Mouse (Mus musculus): ENCODE measurements at regions not wholly inside any gene's neighbourhood (a gene's known extent, or its start where the extent isn't known, plus 50 kb on each side); places are given as distances from the start of the nearest gene placed in this dataset.
"Not testable (repeated sequence)": the region's sequence is repeated elsewhere in the genome, so short reads cannot be mapped to it uniquely, and the experiment has no call there.

GRCm38 (mm10) chr15:60333573-60334306 is 317.3 kb upstream of the 4933412E24Rik start:
- in situ Hi-C loops (cut with MboI, MseI), result no loop called here

GRCm38 (mm10) chr15:60317577-60317976 is 301.2 kb upstream of the 4933412E24Rik start:
- in situ Hi-C loops (cut with MboI, MseI), result no loop called here

GRCm38 (mm10) chr15:60315210-60315609 is 298.8 kb upstream of the 4933412E24Rik start:
- in situ Hi-C loops (cut with MboI, MseI), result no loop called here

GRCm38 (mm10) chr15:60309909-60310308 is 293.5 kb upstream of the 4933412E24Rik start:
- in situ Hi-C loops (cut with MboI, MseI), result no loop called here

- in situ Hi-C loops (cut with MboI, MseI), result no loop called here
These were observed 292.6 kb upstream of the 4933412E24Rik start for GRCm38 (mm10) chr15:60308968-60309367.

- in situ Hi-C loops (cut with MboI, MseI), result no loop called here
These were observed 291.7 kb upstream of the 4933412E24Rik start for GRCm38 (mm10) chr15:60308126-60308525.

- in situ Hi-C loops (cut with MboI, MseI), result no loop called here
These were observed 287.1 kb upstream of the 4933412E24Rik start for GRCm38 (mm10) chr15:60303501-60303900.

- in situ Hi-C loops (cut with MboI, MseI), result no loop called here
These were observed 285.5 kb upstream of the 4933412E24Rik start for GRCm38 (mm10) chr15:60301939-60302338.

GRCm38 (mm10) chr15:60285321-60285720 is 268.9 kb upstream of the 4933412E24Rik start:
- in situ Hi-C loops (cut with MboI, MseI), result no loop called here

GRCm38 (mm10) chr15:60280378-60280777 is 264.0 kb upstream of the 4933412E24Rik start:
- in situ Hi-C loops (cut with MboI, MseI), result no loop called here

- in situ Hi-C loops (cut with MboI, MseI), result not testable (repeated sequence)
These were observed 237.2 kb upstream of the 4933412E24Rik start for GRCm38 (mm10) chr15:60253661-60254060.

- in situ Hi-C loops (cut with MboI, MseI), result no loop called here
These were observed 210.0 kb upstream of the 4933412E24Rik start for GRCm38 (mm10) chr15:60226335-60226938.

- in situ Hi-C loops (cut with MboI, MseI), result no loop called here
These were observed 178.7 kb upstream of the 4933412E24Rik start for GRCm38 (mm10) chr15:60195070-60195469.

GRCm38 (mm10) chr15:60193157-60193556 is 176.7 kb upstream of the 4933412E24Rik start:
- in situ Hi-C loops (cut with MboI, MseI), result no loop called here

- in situ Hi-C loops (cut with MboI, MseI), result no loop called here
These were observed 170.7 kb upstream of the 4933412E24Rik start for GRCm38 (mm10) chr15:60187002-60187715.

- in situ Hi-C loops (cut with MboI, MseI), result no loop called here
These were observed 125.2 kb upstream of the 4933412E24Rik start for GRCm38 (mm10) chr15:60141554-60142070.

GRCm38 (mm10) chr15:60136671-60137070 is 120.3 kb upstream of the 4933412E24Rik start:
- in situ Hi-C loops (cut with MboI, MseI), result loop anchor here (5.0 kb wide), 1 partner anchor 34 kb away; no protein-coding TSS in a partner anchor

- in situ Hi-C loops (cut with MboI, MseI), result no loop called here
These were observed 118.1 kb upstream of the 4933412E24Rik start for GRCm38 (mm10) chr15:60134515-60134914.

GRCm38 (mm10) chr15:60132701-60133100 is 116.3 kb upstream of the 4933412E24Rik start:
- in situ Hi-C loops (cut with MboI, MseI), result no loop called here

GRCm38 (mm10) chr15:60124461-60124860 is 108.0 kb upstream of the 4933412E24Rik start:
- in situ Hi-C loops (cut with MboI, MseI), result no loop called here

GRCm38 (mm10) chr15:60119926-60120325 is 103.5 kb upstream of the 4933412E24Rik start:
- in situ Hi-C loops (cut with MboI, MseI), result no loop called here

- in situ Hi-C loops (cut with MboI, MseI), result no loop called here
These were observed 95.5 kb upstream of the 4933412E24Rik start for GRCm38 (mm10) chr15:60111885-60112284.
